Mouse (Mus musculus) liver, adult 2 months (tissue): ENCODE results near the gene Ephx1. TPM values are rescaled to one million over a fixed set of nuclear protein-coding genes. Genes with fewer than 3 reads are reported as not detected.

ENCODE experiments used
- DNase-seq: peaks from one replicate; pipeline ENCODE4 v3.0.0-alpha.2; 2011; ENCODE audit warnings: low read depth, low spot score; ENCODE audit errors: extremely low read depth
- H3K27ac ChIP-seq: fragments of 200-500 bp; replicated peaks from 2 replicates; pipeline ENCODE4 v1.5.1; 2012; ENCODE audit warnings: low read depth, mild to moderate bottlenecking, control low read depth, inconsistent platforms, low read length; ENCODE audit not compliant: insufficient read depth
- H3K27me3 ChIP-seq: fragments of 200-500 bp; 2 replicates; pipeline ENCODE4 v1.6.1; 2012; ENCODE audit warnings: mild to moderate bottlenecking, moderate library complexity, low read length, inconsistent platforms; ENCODE audit not compliant: control insufficient read depth, insufficient read depth
- H3K36me3 ChIP-seq: fragments of 200-500 bp; 2 replicates; pipeline ENCODE4 v1.6.1; 2012; ENCODE audit warnings: low read length, inconsistent platforms; ENCODE audit not compliant: control insufficient read depth, insufficient read depth
- H3K4me1 ChIP-seq: fragments of 200-500 bp; 2 replicates; pipeline ENCODE4 v1.6.1; 2011; ENCODE audit warnings: low read length; ENCODE audit not compliant: control insufficient read depth, insufficient read depth
- H3K4me3 ChIP-seq: fragments of 200-500 bp; 2 replicates; pipeline ENCODE4 v1.5.1; 2011; ENCODE audit warnings: low read depth, mild to moderate bottlenecking, control low read depth, low read length, moderate library complexity; ENCODE audit not compliant: insufficient read depth
- H3K79me2 ChIP-seq: fragments of 200-500 bp; 2 replicates; pipeline ENCODE4 v1.6.1; 2012; ENCODE audit warnings: inconsistent platforms, mild to moderate bottlenecking, low read length, moderate library complexity; ENCODE audit not compliant: control insufficient read depth, insufficient read depth
- H3K9ac ChIP-seq: fragments of 200-500 bp; 2 replicates; pipeline ENCODE4 v1.6.1; 2012; ENCODE audit warnings: low read depth, mild to moderate bottlenecking, control low read depth, inconsistent platforms, low read length
- CTCF ChIP-seq: fragments of 200-500 bp; IDR thresholded peaks from 2 replicates; pipeline ENCODE4 v1.5.1; 2011; ENCODE audit warnings: low read depth, low read length, control low read depth
- POLR2A ChIP-seq: fragments of 200-500 bp; IDR thresholded peaks from 2 replicates; pipeline ENCODE4 v1.6.1; 2011; ENCODE audit warnings: low read length, control low read depth; ENCODE audit not compliant: insufficient read depth; ENCODE audit errors: extremely low read depth
- WGBS: fragments of 180-500 bp; shearing (Covaris S2); methylation state at CpG from one replicate; pipeline ENCODE4 v1.1.7; 2018; 5-methylcytosine and 5-hydroxymethylcytosine counted together
- polyA plus RNA-seq: library from polyadenylated mRNA; depleted of rRNA; stranded (reverse); fragments of >200 nt; gene quantifications from 2 replicates; pipeline ENCODE4 v1.2.3, GENCODE M21; 2012; rRNA removed
- total RNA-seq: library from RNA; depleted of rRNA; stranded (reverse); fragments of >200 nt; gene quantifications from 2 replicates; pipeline ENCODE4 v1.2.3, GENCODE M21; 2014; rRNA removed

Ephx1 gene
- total and polyA plus RNA-seq, 2 experiments: 220 to 287 TPM

GRCm38 (mm10) chr1:180934467-180935419, 86.0 kb downstream of the Ephx1 start, which contains the start of gene Lefty1:
Gene Lefty1 (plus strand): TSS chr1:180935022.
- Histone ChIP-seq H3K9ac (no peak within 1 kb of the TSS), H3K27ac (no peak within 1 kb of the TSS), H3K27me3 (no peaks in the 10 kb centered on the region), H3K4me1 (no peaks in the 10 kb centered on the region), H3K79me2 (no peaks in the 10 kb centered on the region), H3K4me3 (no peak within 1 kb of the TSS), H3K36me3 (no peaks in the 10 kb centered on the region)
- DNase-seq: no peak
- no peak for TF ChIP-seq POLR2A
- TF ChIP-seq CTCF: no peak
- WGBS: 49% methylated on average over 21 of the region's 21 CpGs

- Histone ChIP-seq H3K36me3 (no peaks in the 10 kb centered on the region), H3K27me3 (no peaks in the 10 kb centered on the region), H3K4me3 (no peak overlapping the region), H3K4me1 (no peaks in the 10 kb centered on the region), H3K27ac (no peak overlapping the region), H3K79me2 (no peaks in the 10 kb centered on the region), H3K9ac (no peak overlapping the region)
- WGBS: 46% methylated on average over 6 of the region's 6 CpGs
- TF ChIP-seq POLR2A (no peak), CTCF (no peak)
- peak; percentile 78 for DNase-seq
Measured at GRCm38 (mm10) chr1:180933659-180934058, 87.0 kb downstream of the Ephx1 start.

GRCm38 (mm10) chr1:180931106-180931505, 89.6 kb downstream of the Ephx1 start:
- Histone ChIP-seq H3K27ac (no peak overlapping the region), H3K4me1 (no peaks in the 10 kb centered on the region), H3K27me3 (no peaks in the 10 kb centered on the region), H3K4me3 (no peak overlapping the region), H3K79me2 (no peaks in the 10 kb centered on the region), H3K36me3 (no peaks in the 10 kb centered on the region), H3K9ac (no peak overlapping the region)
- DNase-seq: no peak
- TF ChIP-seq CTCF (no peak), POLR2A (no peak)
- WGBS: 86% methylated on average over 3 of the region's 3 CpGs

- Histone ChIP-seq H3K4me3 (no peak overlapping the region), H3K79me2 (no peaks in the 10 kb centered on the region), H3K9ac (no peak overlapping the region), H3K27me3 (no peaks in the 10 kb centered on the region), H3K27ac (no peak overlapping the region), H3K4me1 (no peaks in the 10 kb centered on the region), H3K36me3 (no peaks in the 10 kb centered on the region)
- no peak for DNase-seq
- no peak for TF ChIP-seq POLR2A
- no peak for TF ChIP-seq CTCF
- 45% methylated on average over 2 of the region's 2 CpGs for WGBS
Measured at GRCm38 (mm10) chr1:180929599-180929998, 91.1 kb downstream of the Ephx1 start.

GRCm38 (mm10) chr1:180926286-180926685, 94.4 kb downstream of the Ephx1 start:
- Histone ChIP-seq H3K4me3 (no peak overlapping the region), H3K36me3 (no peaks in the 10 kb centered on the region), H3K27ac (no peak overlapping the region), H3K79me2 (no peaks in the 10 kb centered on the region), H3K27me3 (no peaks in the 10 kb centered on the region), H3K4me1 (no peaks in the 10 kb centered on the region), H3K9ac (no peak overlapping the region)
- TF ChIP-seq POLR2A (no peak), CTCF (no peak)
- WGBS: 66% methylated on average over 4 of the region's 4 CpGs
- no peak for DNase-seq

Other genes starting within 250 kb of the Ephx1 start
- 264 and 310 TPM in 2 replicates for gene H3f3a, start 207.0 kb downstream of the Ephx1 start, total RNA-seq
- 147 and 153 TPM in 2 replicates for gene H3f3a, start 207.0 kb downstream of the Ephx1 start, polyA plus RNA-seq
- 5.8 and 6.4 TPM in 2 replicates for gene Sde2, start 169.8 kb downstream of the Ephx1 start, total RNA-seq
- gene Sde2, start 169.8 kb downstream of the Ephx1 start, polyA plus RNA-seq: 3.8 and 5.0 TPM in 2 replicates
- not detected in 2 replicates for gene Lefty2, start 127.8 kb downstream of the Ephx1 start, total RNA-seq
- gene Lefty2, start 127.8 kb downstream of the Ephx1 start, polyA plus RNA-seq: not detected in 2 replicates
- 5.7 and 6.4 TPM in 2 replicates for gene Pycr2, start 116.6 kb downstream of the Ephx1 start, total RNA-seq
- gene Pycr2, start 116.6 kb downstream of the Ephx1 start, polyA plus RNA-seq: 7.8 and 8.5 TPM in 2 replicates
- gene Lefty1, start 85.9 kb downstream of the Ephx1 start, total RNA-seq: 1.8 and 1.9 TPM in 2 replicates
- 1.4 TPM in 2 replicates for gene Lefty1, start 85.9 kb downstream of the Ephx1 start, polyA plus RNA-seq
- 9.5 and 12.8 TPM in 2 replicates for gene Tmem63a, start 78.6 kb downstream of the Ephx1 start, total RNA-seq
- gene Tmem63a, start 78.6 kb downstream of the Ephx1 start, polyA plus RNA-seq: 14.6 and 15.8 TPM in 2 replicates
- gene 9130409I23Rik, start 30.3 kb upstream of the Ephx1 start, total RNA-seq: 11.2 and 23.4 TPM in 2 replicates
- gene 9130409I23Rik, start 30.3 kb upstream of the Ephx1 start, polyA plus RNA-seq: 3.8 and 4.2 TPM in 2 replicates
- 5.3 and 7.5 TPM in 2 replicates for gene Nvl, start 123.3 kb upstream of the Ephx1 start, total RNA-seq
- 2.5 and 5.0 TPM in 2 replicates for gene Nvl, start 123.3 kb upstream of the Ephx1 start, polyA plus RNA-seq
- 6.9 and 9.8 TPM in 2 replicates for gene Cnih4, start 123.8 kb upstream of the Ephx1 start, total RNA-seq
- 4.2 and 6.8 TPM in 2 replicates for gene Cnih4, start 123.8 kb upstream of the Ephx1 start, polyA plus RNA-seq
- 61.4 and 66.4 TPM in 2 replicates for gene Wdr26, start 191.1 kb upstream of the Ephx1 start, total RNA-seq
- 20.9 and 22.1 TPM in 2 replicates for gene Wdr26, start 191.1 kb upstream of the Ephx1 start, polyA plus RNA-seq